Mouse (Mus musculus) MEL (cell line): ENCODE data around the gene Olfr172. TPM values are rescaled to one million over a fixed set of nuclear protein-coding genes. Genes with fewer than 3 reads are reported as not detected.

Experiments
- DNase-seq: peaks from one replicate; pipeline ENCODE4 v3.0.0; 2011; ENCODE audit warnings: low read depth, low spot score
- H3K27ac ChIP-seq: 2 replicates; pipeline ENCODE4 v1.5.1; 2012; ENCODE audit warnings: low read depth, mild to moderate bottlenecking, control low read depth, low read length, moderate library complexity; ENCODE audit not compliant: control insufficient read depth
- H3K27me3 ChIP-seq, 2 experiments: fragments of 150-350 bp in 1 of 2; sonication (generic) in 1 of 2; 2 replicates each; pipeline ENCODE4 v1.6.1; 2012; ENCODE audit warnings: low read length in 2 of 2, mild to moderate bottlenecking in 2 of 2, improper control_type of control experiment in 1 of 2, moderate library complexity in 1 of 2; ENCODE audit not compliant: insufficient read depth in 2 of 2, control insufficient read depth in 1 of 2
- H3K36me3 ChIP-seq, 2 experiments: 2 replicates each; pipeline ENCODE4 v1.6.1; 2012 to 2014; ENCODE audit warnings: low read length in 2 of 2, improper control_type of control experiment in 1 of 2, inconsistent platforms in 1 of 2, mild to moderate bottlenecking in 1 of 2; ENCODE audit not compliant: insufficient read depth in 2 of 2, control insufficient read depth in 1 of 2
- H3K4me1 ChIP-seq, 2 experiments: fragments of 150-350 bp in 1 of 2; sonication (generic) in 1 of 2; 2 replicates each; pipeline ENCODE4 v1.6.1; 2012; ENCODE audit warnings: low read length in 2 of 2, improper control_type of control experiment in 1 of 2, mild to moderate bottlenecking in 1 of 2; ENCODE audit not compliant: insufficient read depth in 2 of 2, control insufficient read depth in 1 of 2
- H3K4me3 ChIP-seq, 2 experiments: fragments of 150-350 bp in 1 of 2; sonication (generic) in 1 of 2; 2 replicates each; pipeline ENCODE4 v1.5.1; 2012; ENCODE audit warnings: low read depth in 2 of 2, low read length in 2 of 2, mild to moderate bottlenecking in 2 of 2, moderate library complexity in 2 of 2, control low read depth in 1 of 2, improper control_type of control experiment in 1 of 2; ENCODE audit not compliant: control insufficient read depth in 1 of 2, insufficient read depth in 1 of 2
- H3K79me2 ChIP-seq: 2 replicates; pipeline ENCODE4 v1.6.1; 2012; ENCODE audit warnings: mild to moderate bottlenecking, low read length, moderate library complexity; ENCODE audit not compliant: control insufficient read depth, poor library complexity, insufficient read depth
- H3K9ac ChIP-seq: 2 replicates; pipeline ENCODE4 v1.6.1; 2012; ENCODE audit warnings: low read depth, mild to moderate bottlenecking, control low read depth, low read length, moderate library complexity; ENCODE audit not compliant: control insufficient read depth, poor library complexity, severe bottlenecking
- H3K9me3 ChIP-seq: fragments of 150-350 bp; sonication (generic); replicated peaks from 2 replicates; pipeline ENCODE4 v1.6.1; 2012; ENCODE audit warnings: mild to moderate bottlenecking, low read length, improper control_type of control experiment, moderate library complexity; ENCODE audit not compliant: insufficient read depth
- CHD1 ChIP-seq: IDR thresholded peaks from 2 replicates; pipeline ENCODE4 v1.6.1; 2012; ENCODE audit warnings: low read depth, mild to moderate bottlenecking, inconsistent platforms, low read length, improper control_type of control experiment
- CTCF ChIP-seq, 3 experiments: IDR thresholded peaks in 2 of 3; conservative IDR thresholded peaks in 1 of 3; 2 replicates each; pipeline ENCODE4 v1.5.1; 2011 to 2012; ENCODE audit warnings: low read length in 3 of 3, low read depth in 2 of 3, mild to moderate bottlenecking in 2 of 3, improper control_type of control experiment in 1 of 3, inconsistent platforms in 1 of 3, mixed read lengths in 1 of 3, moderate library complexity in 1 of 3; ENCODE audit not compliant: control insufficient read depth in 1 of 3, insufficient read depth in 1 of 3, poor library complexity in 1 of 3, severe bottlenecking in 1 of 3
- ELF1 ChIP-seq: IDR thresholded peaks from 2 replicates; pipeline ENCODE4 v1.6.1; 2014; ENCODE audit warnings: low read depth, mild to moderate bottlenecking, inconsistent platforms, low read length, improper control_type of control experiment, moderate library complexity
- EP300 ChIP-seq, 2 experiments: IDR thresholded peaks; 2 replicates each; pipeline ENCODE4 v1.6.1; 2011; ENCODE audit warnings: improper control_type of control experiment in 2 of 2, low read length in 2 of 2, low read depth in 1 of 2, mild to moderate bottlenecking in 1 of 2
- ETS1 ChIP-seq: IDR thresholded peaks from 2 replicates; pipeline ENCODE4 v1.6.1; 2012; ENCODE audit warnings: low read depth, mild to moderate bottlenecking, inconsistent platforms, low read length, improper control_type of control experiment, moderate library complexity
- GABPA ChIP-seq: IDR thresholded peaks from 2 replicates; pipeline ENCODE4 v1.6.1; 2012; ENCODE audit warnings: low read depth, mild to moderate bottlenecking, inconsistent platforms, low read length, improper control_type of control experiment, moderate library complexity
- GATA1 ChIP-seq: IDR thresholded peaks from 2 replicates; pipeline ENCODE4 v1.6.1; 2011; ENCODE audit warnings: low read depth, low read length, improper control_type of control experiment
- HCFC1 ChIP-seq: IDR thresholded peaks from 2 replicates; pipeline ENCODE4 v1.6.1; 2012; ENCODE audit warnings: low read depth, mild to moderate bottlenecking, inconsistent platforms, low read length, improper control_type of control experiment, moderate library complexity
- KAT2A ChIP-seq: conservative IDR thresholded peaks from 2 replicates; pipeline ENCODE4 v1.6.1; 2012; ENCODE audit warnings: low read depth, low read length, improper control_type of control experiment, inconsistent platforms
- MEF2A ChIP-seq: IDR thresholded peaks from 2 replicates; pipeline ENCODE4 v1.6.1; 2014; ENCODE audit warnings: low read depth, mild to moderate bottlenecking, inconsistent platforms, low read length, improper control_type of control experiment; ENCODE audit not compliant: poor library complexity, insufficient replicate concordance, severe bottlenecking; ENCODE audit errors: extremely low read depth
- MYB ChIP-seq: IDR thresholded peaks from 2 replicates; pipeline ENCODE4 v1.6.1; 2011; ENCODE audit warnings: mild to moderate bottlenecking, low read depth, low read length, improper control_type of control experiment
- NELFE ChIP-seq: IDR thresholded peaks from 2 replicates; pipeline ENCODE4 v1.6.1; 2011; ENCODE audit warnings: low read depth, low read length, improper control_type of control experiment
- POLR2A ChIP-seq, 2 experiments: IDR thresholded peaks; 2 replicates each; pipeline ENCODE4 v1.6.1; 2011 to 2012; ENCODE audit warnings: low read length in 2 of 2, mild to moderate bottlenecking in 2 of 2, control low read depth in 1 of 2, improper control_type of control experiment in 1 of 2, low read depth in 1 of 2, moderate library complexity in 1 of 2; ENCODE audit not compliant: control insufficient read depth in 1 of 2, insufficient read depth in 1 of 2, poor library complexity in 1 of 2
- POLR2AphosphoS2 ChIP-seq: IDR thresholded peaks from 2 replicates; pipeline ENCODE4 v1.6.1; 2011; ENCODE audit warnings: low read length, improper control_type of control experiment
- POLR2AphosphoS5 ChIP-seq: IDR thresholded peaks from 2 replicates; pipeline ENCODE4 v1.6.1; 2012; ENCODE audit warnings: low read depth, borderline replicate concordance, mild to moderate bottlenecking, inconsistent platforms, low read length, moderate library complexity, mixed read lengths
- RCOR1 ChIP-seq: IDR thresholded peaks from 2 replicates; pipeline ENCODE4 v1.6.1; 2012; ENCODE audit warnings: low read depth, mild to moderate bottlenecking, inconsistent platforms, low read length, improper control_type of control experiment
- SIN3A ChIP-seq: IDR thresholded peaks from 2 replicates; pipeline ENCODE4 v1.6.1; 2012; ENCODE audit warnings: low read length, improper control_type of control experiment, inconsistent platforms
- TAL1 ChIP-seq: IDR thresholded peaks from 2 replicates; pipeline ENCODE4 v1.6.1; 2012; ENCODE audit warnings: mild to moderate bottlenecking, inconsistent platforms, low read length, moderate library complexity, mixed read lengths
- TBP ChIP-seq: IDR thresholded peaks from 2 replicates; pipeline ENCODE4 v1.8.0; 2011; ENCODE audit warnings: low read depth, low read length, improper control_type of control experiment
- UBTF ChIP-seq: IDR thresholded peaks from 2 replicates; pipeline ENCODE4 v1.6.1; 2012; ENCODE audit warnings: low read depth, mild to moderate bottlenecking, inconsistent platforms, low read length, improper control_type of control experiment, moderate library complexity, borderline replicate concordance; ENCODE audit not compliant: insufficient read depth
- USF1 ChIP-seq: IDR thresholded peaks from 2 replicates; pipeline ENCODE4 v1.6.1; 2014; ENCODE audit warnings: low read depth, mild to moderate bottlenecking, inconsistent platforms, low read length, improper control_type of control experiment, moderate library complexity
- USF2 ChIP-seq, 2 experiments: IDR thresholded peaks; 2 replicates each; pipeline ENCODE4 v1.6.1; 2011 to 2012; ENCODE audit warnings: improper control_type of control experiment in 2 of 2, low read length in 2 of 2, borderline replicate concordance in 1 of 2, inconsistent platforms in 1 of 2, low read depth in 1 of 2, mild to moderate bottlenecking in 1 of 2; ENCODE audit not compliant: insufficient read depth in 1 of 2
- ZC3H11A ChIP-seq: IDR thresholded peaks from 2 replicates; pipeline ENCODE4 v1.6.1; 2012; ENCODE audit warnings: low read depth, mild to moderate bottlenecking, inconsistent platforms, low read length, improper control_type of control experiment
- ZMIZ1 ChIP-seq: IDR thresholded peaks from 2 replicates; pipeline ENCODE4 v1.6.1; 2012; ENCODE audit warnings: low read depth, mild to moderate bottlenecking, inconsistent platforms, low read length, improper control_type of control experiment, moderate library complexity
- ZNF384 ChIP-seq: IDR thresholded peaks from 2 replicates; pipeline ENCODE4 v1.6.1; 2012; ENCODE audit warnings: low read depth, mild to moderate bottlenecking, inconsistent platforms, low read length, improper control_type of control experiment
- polyA plus RNA-seq, 2 experiments: library from polyadenylated mRNA; stranded (reverse) in 1 of 2; unstranded in 1 of 2; fragments of >175 nt in 1 of 2; fragments of >200 nt in 1 of 2; gene quantifications; 2 replicates each; pipeline versions ENCODE4 v1.2.1 to v1.2.4; 2012; ENCODE audit warnings: low replicate concordance in 2 of 2, low read depth in 1 of 2; ENCODE audit not compliant: insufficient read length in 2 of 2, insufficient read depth in 1 of 2, missing spikeins in 1 of 2
- total RNA-seq: library from RNA; depleted of rRNA; stranded (reverse); fragments of 300-350 nt; gene quantifications from 2 replicates; pipeline ENCODE4 v1.2.3, GENCODE M21; 2012

The Olfr172 gene
- total and polyA plus RNA-seq, 3 experiments, result not detected

DNA sequence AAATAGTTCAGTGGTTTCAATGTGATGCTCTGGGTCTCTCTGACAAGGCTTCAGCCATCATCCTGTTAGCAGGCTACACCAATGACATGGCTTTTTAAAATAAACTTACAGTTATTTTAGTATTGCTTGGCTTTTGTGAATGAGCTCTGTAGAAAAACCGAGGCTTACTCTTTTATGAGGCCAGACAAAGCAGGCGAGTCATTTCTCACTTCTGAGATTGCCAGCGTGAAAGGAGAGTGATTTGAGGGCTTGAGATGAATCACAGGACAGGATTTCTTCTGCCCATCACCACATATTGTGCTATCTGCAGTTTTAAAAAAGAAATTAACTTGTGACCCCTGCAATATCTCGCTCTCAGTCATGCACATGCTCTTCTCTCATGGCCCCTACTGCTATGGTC lies 48.0 kb downstream of the Olfr172 start:
- H3K36me3 ChIP-seq, result no peaks in the 10 kb centered on the region; a peak in 1 of 4 replicates
- no peak overlapping the region for H3K27ac ChIP-seq
- no peak for DNase-seq
- peaks cover 0 to 4% of the 10 kb centered on the region in 2 experiments; a peak in 3 of 4 replicates for H3K27me3 ChIP-seq
- TF ChIP-seq POLR2A (IDR thresholded peaks at IDR 0.05; ENCODE audit: control insufficient read depth in 1 of 2, insufficient read depth in 1 of 2, low read depth in 1 of 2, low read length in 2 of 2, poor library complexity in 1 of 2) (no peak), UBTF (no peak), GABPA (no peak), ZMIZ1 (no peak), CHD1 (no peak), MYB (no peak), KAT2A (no peak), SIN3A (no peak), USF2 (IDR thresholded peaks at IDR 0.05; ENCODE audit: borderline replicate concordance in 1 of 2, insufficient read depth in 1 of 2, low read depth in 1 of 2, low read length in 2 of 2) (no peak), MEF2A (no peak), GATA1 (no peak)
- no peaks in the 10 kb centered on the region for H3K9me3 ChIP-seq
- H3K9ac ChIP-seq, result no peak overlapping the region
- H3K4me1 ChIP-seq, result no peaks in the 10 kb centered on the region
- no peak overlapping the region for H3K4me3 ChIP-seq
- no peaks in the 10 kb centered on the region for H3K79me2 ChIP-seq

DNA sequence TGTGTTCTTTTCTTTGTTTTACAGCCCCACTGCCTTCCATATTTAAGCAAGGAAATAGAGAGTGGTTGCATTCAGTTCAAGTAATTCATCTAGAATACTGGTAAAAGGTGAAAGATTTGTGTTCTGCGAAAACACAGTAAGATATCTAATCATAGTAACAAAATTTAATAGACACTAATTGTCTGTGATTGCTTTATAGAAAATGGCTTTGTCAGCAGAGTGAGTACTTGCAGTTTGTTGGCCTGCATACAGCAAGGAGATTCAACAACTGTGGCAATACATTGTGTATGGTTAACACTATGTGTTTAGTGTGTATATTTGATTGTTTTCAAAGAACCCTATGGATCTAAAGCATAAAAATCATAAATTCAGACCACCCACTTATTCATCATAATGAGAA lies 49.8 kb downstream of the Olfr172 start:
- Histone ChIP-seq H3K9me3 (no peaks in the 10 kb centered on the region), H3K27ac (no peak overlapping the region), H3K4me3 (no peak overlapping the region), H3K27me3 (peaks cover 0 to 4% of the 10 kb centered on the region in 2 experiments; a peak in 3 of 4 replicates), H3K4me1 (no peaks in the 10 kb centered on the region), H3K79me2 (no peaks in the 10 kb centered on the region), H3K36me3 (peaks cover 0 to 4% of the 10 kb centered on the region in 2 experiments; a peak in 2 of 4 replicates), H3K9ac (no peak overlapping the region)
- no peak for TF ChIP-seq ZC3H11A
- TF ChIP-seq CHD1, result no peak
- no peak for TF ChIP-seq TBP
- no peak for TF ChIP-seq EP300 (IDR thresholded peaks at IDR 0.05; ENCODE audit: low read depth in 1 of 2, low read length in 2 of 2)
- TF ChIP-seq GATA1, result no peak
- TF ChIP-seq USF1, result no peak
- no peak for TF ChIP-seq POLR2AphosphoS5
- no peak for TF ChIP-seq ZMIZ1
- no peak for TF ChIP-seq ETS1
- no peak for TF ChIP-seq NELFE
- TF ChIP-seq ZNF384, result no peak
- TF ChIP-seq MEF2A, result no peak
- no peak for TF ChIP-seq KAT2A
- TF ChIP-seq ELF1, result no peak
- no peak for TF ChIP-seq CTCF (IDR thresholded peaks at IDR 0.05 in 2 of 3, conservative IDR thresholded peaks at IDR 0.05 in 1 of 3; ENCODE audit: control insufficient read depth in 1 of 3, insufficient read depth in 1 of 3, low read depth in 2 of 3, low read length in 3 of 3, poor library complexity in 1 of 3, severe bottlenecking in 1 of 3)
- no peak for TF ChIP-seq GABPA
- TF ChIP-seq POLR2AphosphoS2, result no peak
- no peak for TF ChIP-seq RCOR1
- TF ChIP-seq TAL1, result no peak
- TF ChIP-seq HCFC1, result no peak
- no peak for DNase-seq
